Mouse (Mus musculus) lung, postnatal 14 days (tissue): ENCODE measurements around the gene C2cd6.
A peak's percentile ranks its signal among the peaks of the same experiment; 100 is the strongest.

Source experiments
- DNase-seq: peaks from one replicate; pipeline ENCODE4 v3.0.0; 2021

Gene C2cd6

DNA sequence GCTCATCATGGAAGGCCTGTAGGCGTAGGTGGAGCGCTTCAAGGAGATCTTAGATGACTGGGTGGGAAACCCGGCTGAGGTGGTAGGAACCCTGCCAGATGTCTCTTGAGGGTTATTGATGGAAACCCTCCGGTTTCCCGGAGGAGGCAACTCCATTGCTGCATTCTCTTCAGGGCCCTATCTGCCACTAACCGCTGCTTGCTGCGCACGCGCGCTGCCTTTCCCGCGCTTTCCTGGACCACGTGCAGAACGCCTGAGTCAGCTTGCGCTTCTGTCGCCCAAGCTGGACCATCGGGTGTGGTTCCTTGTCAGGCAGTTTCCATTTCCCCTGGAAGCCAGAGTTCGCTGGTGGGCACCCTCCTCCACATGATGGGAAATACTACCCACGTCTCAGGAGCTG is at the start of gene C2cd6:
C2cd6 (minus strand) TSS at position 196 of the 400 bp plus-strand sequence.
- DNase-seq: no peak

DNA sequence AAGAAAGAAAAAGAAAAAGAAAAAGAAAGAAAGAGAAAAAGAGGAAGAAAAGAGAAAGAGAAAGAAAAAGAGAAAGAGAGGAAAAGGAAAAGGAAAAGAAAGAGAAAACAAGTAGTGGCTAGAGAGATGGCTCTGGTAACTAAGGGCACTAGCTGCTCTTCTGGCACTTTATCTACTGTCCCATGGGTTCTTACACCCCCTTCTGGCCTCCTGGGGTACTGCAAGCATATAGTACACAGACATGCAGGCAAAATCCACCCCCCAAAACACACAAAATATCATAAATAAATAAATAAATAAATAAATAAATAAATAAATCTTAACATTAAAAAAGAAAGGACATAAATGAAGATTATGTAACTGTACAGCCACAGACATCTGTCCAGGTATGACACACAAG is 48.1 kb upstream of the C2cd6 start:
- DNase-seq: peak; percentile 82

DNA sequence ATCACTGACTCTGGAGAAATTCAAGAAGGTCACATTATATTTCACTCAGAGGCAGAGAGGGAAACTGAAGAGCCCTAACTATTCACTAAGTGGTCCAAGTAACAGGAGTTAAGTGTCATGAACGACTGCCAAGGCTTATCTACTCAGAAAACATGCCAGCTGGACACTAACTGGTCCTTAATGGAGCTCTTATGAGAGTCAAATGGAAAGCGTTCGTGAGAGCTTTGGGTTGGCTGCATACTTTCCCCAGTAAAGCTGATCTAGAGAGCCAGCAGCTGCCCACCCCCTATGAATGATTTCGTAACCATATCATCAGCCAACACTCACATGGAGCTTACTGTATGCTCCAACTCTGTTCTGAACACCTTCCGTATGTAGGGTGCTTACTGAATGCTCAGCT is 39.7 kb upstream of the C2cd6 start:
- peak; percentile 56 for DNase-seq

DNA sequence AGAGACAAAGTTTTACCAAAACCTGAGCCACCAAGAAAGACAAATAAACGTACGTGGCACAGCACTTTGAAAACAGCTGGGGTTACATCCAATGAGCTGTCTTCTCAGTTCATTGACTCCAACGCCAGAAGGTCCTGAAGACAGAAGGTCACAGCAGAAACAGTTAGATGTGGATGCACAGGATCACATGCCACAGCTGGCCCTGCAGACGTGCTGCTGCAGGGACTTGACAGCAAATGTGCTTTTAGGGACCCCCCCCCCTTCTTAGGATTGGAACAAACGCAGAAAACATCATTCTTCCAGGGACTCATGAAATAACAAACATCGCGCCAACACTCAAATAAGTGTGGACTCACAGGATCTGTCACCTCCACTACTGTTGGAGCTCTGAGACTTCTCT is 34.2 kb upstream of the C2cd6 start:
- no peak for DNase-seq

DNA sequence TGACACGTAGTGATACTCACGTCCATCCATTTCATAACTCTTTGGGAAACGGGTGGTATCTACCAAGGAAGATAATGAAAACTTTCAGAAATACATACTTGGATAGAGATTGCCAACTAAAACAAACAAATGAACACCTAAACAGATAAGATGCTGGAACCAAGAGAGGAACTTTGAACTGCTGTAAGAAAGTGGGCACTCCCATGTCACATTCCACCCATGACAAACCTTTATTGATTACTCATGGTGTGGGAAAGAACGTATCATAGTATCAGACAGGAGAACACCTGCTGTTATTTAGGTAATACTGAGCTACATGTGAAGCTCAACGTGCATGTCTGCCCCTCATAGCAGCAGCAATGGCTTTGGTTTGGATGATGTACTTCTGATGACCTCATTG is 30.9 kb upstream of the C2cd6 start:
- DNase-seq: no peak

DNA sequence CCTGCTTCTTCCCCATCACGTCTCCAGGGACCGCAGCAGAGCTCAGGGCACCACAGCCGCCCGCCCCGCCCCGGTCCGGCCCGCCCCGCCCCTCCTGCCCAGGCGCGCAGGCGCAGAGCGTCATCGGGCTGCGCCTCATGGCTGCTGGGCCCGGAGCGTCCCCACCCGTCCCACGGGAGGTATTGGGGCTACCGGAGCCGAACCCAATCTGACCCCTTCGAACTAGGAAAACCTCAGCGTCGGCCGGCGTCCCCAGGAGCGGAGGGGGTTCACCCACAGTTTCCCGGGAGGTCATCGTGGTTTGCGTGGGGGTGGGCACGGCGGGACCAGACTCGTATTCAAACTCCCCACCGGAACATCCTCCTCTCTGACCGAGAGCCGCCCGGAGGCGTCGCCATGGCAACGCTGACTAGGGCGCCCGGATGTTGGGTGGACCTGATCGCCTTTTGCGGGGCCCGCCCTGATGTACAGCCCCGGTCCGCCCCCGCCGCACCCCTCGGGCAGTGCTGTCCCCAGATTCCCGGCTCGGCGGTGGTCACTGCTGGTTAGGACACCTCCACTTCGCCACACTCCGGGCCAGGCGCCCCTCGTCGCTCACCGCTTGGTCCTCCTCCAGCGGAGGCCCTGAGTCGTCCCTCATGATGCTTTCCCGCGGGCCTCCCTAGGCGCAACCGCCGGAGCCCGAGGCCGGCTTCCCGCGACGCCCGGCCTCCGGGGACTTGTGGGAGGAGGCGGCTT is 25.2 kb upstream of the C2cd6 start, which contains the start of gene Tmem237:
Tmem237 (minus strand) TSS at position 689 of the 738 bp plus-strand sequence.
- peak; percentile 93 for DNase-seq

DNA sequence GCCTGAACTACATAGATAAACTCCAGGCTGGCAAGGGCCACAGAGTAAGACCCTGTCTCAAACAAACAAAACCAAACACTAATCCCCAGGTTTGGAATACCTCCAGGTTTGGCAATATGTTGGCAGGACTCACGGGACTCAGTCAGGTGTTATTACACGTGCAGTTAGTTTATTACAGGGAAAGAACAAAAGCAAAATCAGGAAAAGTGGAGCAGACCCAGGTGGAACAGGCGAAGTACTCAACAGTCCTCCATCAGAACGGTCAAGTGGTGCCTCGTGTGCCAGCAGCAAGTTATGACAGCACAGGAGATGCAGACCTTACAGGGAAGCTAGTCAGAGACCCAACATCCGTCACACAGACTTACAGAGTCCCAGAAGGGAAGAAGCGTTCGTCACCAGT is 15.8 kb upstream of the C2cd6 start:
- DNase-seq: peak; percentile 5

DNA sequence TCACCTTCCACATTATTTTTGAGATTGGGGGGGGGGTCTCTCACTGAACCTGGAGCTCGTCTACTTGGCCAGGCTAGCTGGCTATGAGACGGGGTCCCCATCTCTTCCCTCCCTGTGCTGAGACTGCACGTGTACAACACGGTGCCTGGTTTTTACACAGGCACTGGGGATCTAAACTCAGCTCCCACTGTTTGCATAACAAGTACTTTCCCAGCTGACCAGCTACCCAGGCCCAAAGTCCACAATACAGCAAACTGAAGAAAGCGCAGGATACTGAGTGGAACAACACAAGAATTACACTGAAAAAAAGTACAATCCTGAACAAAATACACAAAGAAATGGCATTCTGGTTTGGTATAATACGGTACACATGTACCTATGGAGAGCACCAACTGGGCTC is 7.4 kb upstream of the C2cd6 start:
- DNase-seq: no peak

DNA sequence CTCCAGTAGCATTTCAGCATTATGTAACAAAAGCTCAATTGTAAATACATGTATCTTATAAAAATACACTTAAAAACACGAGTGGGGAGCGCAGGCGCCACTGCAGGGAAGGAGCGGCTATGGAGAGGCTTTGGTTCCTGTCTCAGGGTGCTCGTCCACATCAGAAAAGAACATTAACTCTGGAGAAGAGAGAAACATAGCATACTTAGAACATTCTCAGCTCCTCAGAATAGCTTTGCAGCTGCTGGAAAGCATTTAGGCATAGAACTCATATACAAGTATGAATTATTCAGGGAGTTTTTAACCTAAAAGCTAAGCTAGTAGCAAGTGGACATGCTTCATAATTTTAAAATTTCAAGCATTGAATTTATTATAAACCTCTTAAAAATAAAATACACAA is 6.3 kb upstream of the C2cd6 start:
- no peak for DNase-seq

DNA sequence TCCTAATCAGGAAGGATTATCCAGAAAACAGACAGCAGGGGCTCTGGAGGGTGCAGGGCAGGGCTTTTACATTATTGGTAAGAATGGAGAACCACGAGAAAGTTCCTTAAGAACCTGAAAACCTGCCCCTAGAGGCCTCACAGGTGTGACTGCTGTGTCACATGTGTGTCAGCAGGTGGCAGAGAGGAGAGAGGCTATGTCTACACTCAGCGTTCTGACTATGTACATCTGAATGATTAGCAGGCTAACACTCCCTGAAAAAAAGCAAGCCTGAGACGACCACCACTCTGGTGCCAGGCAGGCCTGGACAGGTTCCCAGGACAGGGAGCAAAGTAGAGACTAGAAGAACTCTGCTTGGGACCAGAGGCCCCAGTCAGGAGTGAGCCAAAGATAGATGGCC is 23.8 kb downstream of the C2cd6 start:
- DNase-seq: peak; percentile 14

DNA sequence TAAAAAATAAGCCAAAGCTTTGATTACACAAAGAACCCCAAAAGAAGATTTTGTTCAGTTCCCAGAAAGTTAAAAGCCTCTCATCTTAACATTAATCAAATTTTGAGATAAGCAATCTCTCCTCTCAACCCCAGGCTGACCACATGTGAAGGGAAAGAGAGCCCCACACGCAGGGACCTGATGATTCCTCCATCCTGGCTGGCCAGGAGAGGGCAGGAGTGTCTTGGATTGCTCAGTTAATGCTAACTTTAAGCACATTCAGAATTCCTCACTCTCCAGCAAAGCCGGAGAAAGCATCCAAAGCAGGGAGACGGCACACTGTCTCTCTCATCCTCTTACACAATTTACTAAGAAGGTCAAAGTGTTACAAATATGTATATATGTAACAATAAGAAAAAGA is 26.7 kb downstream of the C2cd6 start:
- peak; percentile 46 for DNase-seq

DNA sequence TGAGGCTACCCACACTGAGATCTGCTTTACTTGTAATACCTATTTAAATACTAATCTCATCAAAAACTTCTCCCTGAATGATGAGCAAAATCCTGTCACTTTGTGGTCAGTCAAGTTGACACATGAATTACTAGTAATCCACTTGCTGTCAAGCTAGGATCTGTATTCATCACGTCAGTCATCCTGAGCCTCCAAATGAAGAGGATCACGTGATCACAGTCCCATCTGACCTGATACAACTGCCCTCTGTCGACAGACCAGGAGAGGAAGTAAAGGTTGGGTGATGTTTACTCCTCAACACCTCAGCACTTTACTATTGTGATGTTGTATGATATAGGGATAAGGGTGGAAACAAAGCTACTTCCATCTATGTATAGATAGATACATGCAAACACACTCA is 31.0 kb downstream of the C2cd6 start:
- DNase-seq: no peak

DNA sequence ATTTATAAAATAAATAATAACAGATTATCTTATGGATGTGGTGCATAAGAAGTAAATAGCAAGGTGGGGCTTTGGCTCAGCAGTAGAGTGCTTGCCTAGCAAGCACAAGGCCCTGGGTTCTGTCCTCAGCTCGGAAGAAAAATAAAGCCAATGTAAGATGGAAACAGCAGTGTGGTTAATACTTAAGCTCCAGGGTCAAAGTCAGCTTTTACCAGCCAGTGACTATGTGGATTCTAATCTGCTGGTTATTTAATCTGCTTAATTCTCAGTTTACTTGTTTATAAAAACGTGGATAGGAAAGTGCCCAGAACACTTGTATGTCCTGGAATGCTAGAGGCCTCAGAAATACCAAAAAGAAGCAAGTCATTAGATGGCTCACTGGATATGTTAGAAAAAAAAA is 37.7 kb downstream of the C2cd6 start:
- DNase-seq: no peak

DNA sequence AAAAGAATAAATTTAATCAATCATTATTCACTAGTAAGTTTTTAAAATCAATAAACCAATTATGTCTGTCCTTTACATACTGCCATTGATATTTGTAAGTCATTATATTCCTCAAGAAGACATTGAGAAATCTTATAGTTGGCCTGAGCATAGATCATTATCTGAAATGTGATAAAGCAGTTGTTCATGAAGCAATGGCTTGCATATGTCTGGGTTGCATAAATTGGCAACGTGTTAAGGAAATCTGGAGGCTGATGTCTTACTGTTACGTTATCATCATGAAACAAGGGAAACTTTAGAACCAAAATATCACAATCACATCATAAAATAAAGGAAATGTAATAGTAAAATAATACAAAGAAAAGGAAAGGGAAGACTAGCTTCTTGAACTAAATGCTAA is 43.4 kb downstream of the C2cd6 start:
- DNase-seq: no peak

DNA sequence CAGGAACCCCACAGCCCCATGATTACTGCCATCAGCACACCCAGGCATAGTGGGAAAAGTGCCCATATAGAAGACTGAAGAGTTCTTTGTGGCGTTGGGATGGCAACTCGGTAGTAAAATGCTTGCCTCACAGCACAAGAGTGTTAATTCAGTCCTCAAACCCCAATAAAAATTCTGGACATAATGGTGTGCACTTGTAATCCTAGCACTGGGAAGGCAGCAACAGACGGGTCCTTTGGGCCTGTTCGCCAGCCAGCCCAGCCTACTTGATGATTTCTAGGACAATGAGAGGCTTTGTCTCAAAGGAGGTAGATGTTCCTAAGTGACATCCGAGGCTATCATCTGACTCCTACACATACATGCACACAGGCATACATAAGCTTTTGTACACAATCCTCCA is 57.0 kb downstream of the C2cd6 start:
- no peak for DNase-seq

DNA sequence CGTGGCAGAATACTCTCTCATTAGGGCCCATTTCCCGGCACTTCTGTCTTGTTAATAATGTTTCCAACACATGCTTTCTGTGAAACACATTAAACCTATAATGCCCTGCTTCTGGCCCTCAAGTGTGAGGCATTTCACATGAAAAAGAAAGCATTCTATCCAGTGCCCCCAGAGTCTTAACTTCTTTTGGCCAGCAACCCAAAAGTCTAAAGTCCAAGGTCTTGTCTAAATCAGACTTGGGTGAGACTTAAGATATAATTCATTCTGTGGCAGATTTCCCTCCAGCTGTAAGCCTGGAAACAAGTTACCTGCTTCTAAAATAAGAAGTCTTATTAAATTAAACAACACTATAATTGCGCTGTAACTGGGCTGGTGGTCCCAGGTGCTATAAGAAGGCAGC is 73.1 kb downstream of the C2cd6 start:
- no peak for DNase-seq

DNA sequence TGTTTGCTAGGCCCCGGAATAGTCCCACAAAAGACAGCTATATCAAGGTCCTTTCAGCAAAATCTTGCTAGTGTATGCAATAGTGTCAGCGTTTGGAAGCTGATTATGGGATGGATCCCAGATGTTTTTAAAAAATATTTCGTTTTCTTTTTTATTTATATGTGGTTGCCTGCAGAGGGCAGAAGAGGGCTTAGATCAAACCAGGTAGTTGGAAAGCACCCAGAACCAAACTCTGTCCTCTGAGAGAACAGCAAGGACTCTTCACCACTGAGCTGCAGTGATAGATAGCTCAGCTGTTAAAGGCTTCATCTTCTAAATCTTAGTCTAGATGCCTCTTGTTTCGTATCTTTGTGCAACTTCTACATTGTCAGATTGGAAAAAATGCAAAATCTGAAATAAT is 85.5 kb downstream of the C2cd6 start:
- peak; percentile 31 for DNase-seq
